Mouse (Mus musculus) limb, embryonic 14.5 days (tissue): ENCODE measurements at regions not wholly inside any gene's neighbourhood (a gene's known extent, or its start where the extent isn't known, plus 50 kb on each side); places are given as distances from the start of the nearest gene placed in this dataset.
A peak's percentile ranks its signal among the peaks of the same experiment; 100 is the strongest.

Experiments used
- ATAC-seq: fragments of 200-750 bp; cut with Nextera tagmentation; 2 replicates; pipeline ENCODE4 v1.8.0; 2017; ENCODE audit warnings: low read depth, moderate number of reproducible peaks, moderate TSS enrichment; ENCODE audit not compliant: low FRiP score
- DNase-seq: peaks from one replicate; pipeline ENCODE4 v3.0.0-alpha.2; 2015; ENCODE audit warnings: low spot score
- H3K27ac ChIP-seq: fragments of 300-500 bp; sonication (generic); replicated peaks from 2 replicates; pipeline ENCODE4 v1.5.1; 2014; ENCODE audit warnings: low read depth, mild to moderate bottlenecking, low read length, moderate library complexity, mixed read lengths
- H3K27me3 ChIP-seq: fragments of 300-500 bp; sonication (generic); 2 replicates; pipeline ENCODE4 v1.6.1; 2014; ENCODE audit warnings: low read length, mixed read lengths; ENCODE audit not compliant: control insufficient read depth, insufficient read depth
- H3K36me3 ChIP-seq: fragments of 300-500 bp; sonication (generic); 2 replicates; pipeline ENCODE4 v1.6.1; 2014; ENCODE audit warnings: mild to moderate bottlenecking, low read length, moderate library complexity, mixed read lengths; ENCODE audit not compliant: control insufficient read depth, insufficient read depth
- H3K4me1 ChIP-seq: fragments of 300-500 bp; sonication (generic); 2 replicates; pipeline ENCODE4 v1.6.1; 2014; ENCODE audit warnings: antibody characterized with exemption, low read length, mixed read lengths; ENCODE audit not compliant: control insufficient read depth, insufficient read depth
- H3K4me2 ChIP-seq: fragments of 300-500 bp; sonication (generic); replicated peaks from 2 replicates; pipeline ENCODE4 v1.6.1; 2014; ENCODE audit warnings: low read depth, mild to moderate bottlenecking, low read length, moderate library complexity; ENCODE audit not compliant: severe bottlenecking
- H3K4me3 ChIP-seq: fragments of 300-500 bp; sonication (generic); replicated peaks from 2 replicates; pipeline ENCODE4 v1.5.1; 2014; ENCODE audit warnings: low read length
- H3K9ac ChIP-seq: fragments of 300-500 bp; sonication (generic); 2 replicates; pipeline ENCODE4 v1.6.1; 2014; ENCODE audit warnings: mild to moderate bottlenecking, low read depth, low read length, moderate library complexity; ENCODE audit not compliant: severe bottlenecking
- H3K9me3 ChIP-seq: fragments of 300-500 bp; sonication (generic); 2 replicates; pipeline ENCODE4 v1.6.1; 2016; ENCODE audit warnings: low read length; ENCODE audit not compliant: control insufficient read depth
- POLR2A ChIP-seq: fragments of 200-500 bp; IDR thresholded peaks from 2 replicates; pipeline ENCODE4 v1.8.0; 2012; ENCODE audit warnings: inconsistent platforms, mild to moderate bottlenecking, moderate library complexity, borderline replicate concordance; ENCODE audit not compliant: insufficient read depth, insufficient read length; ENCODE audit errors: extremely low read depth
- WGBS: fragments of 180-500 bp; shearing (Covaris S2); extraction: QIAGEN DNeasy Blood & Tissue Kit; methylation state at CpG from one replicate; pipeline ENCODE4 v1.1.7; 2014; 5-methylcytosine and 5-hydroxymethylcytosine counted together

GRCm38 (mm10) chr10:104592009-104592603 lies 398.3 kb downstream of the Gm4340 start:
- H3K9ac ChIP-seq = no peak overlapping the region
- H3K36me3 ChIP-seq = no peaks in the 10 kb centered on the region
- H3K4me3 ChIP-seq = no peak overlapping the region
- no peaks in the 10 kb centered on the region for H3K4me1 ChIP-seq
- TF ChIP-seq POLR2A = no peak
- no peak overlapping the region for H3K4me2 ChIP-seq
- 52% methylated on average over 3 of the region's 3 CpGs for WGBS
- H3K27ac ChIP-seq = no peak overlapping the region
- no peak for DNase-seq
- 0 out of 2 replicates have a peak, but pooled peaks cover 4% of the 10 kb centered on the region for H3K9me3 ChIP-seq
- no peak for ATAC-seq
- no peaks in the 10 kb centered on the region for H3K27me3 ChIP-seq

DNA sequence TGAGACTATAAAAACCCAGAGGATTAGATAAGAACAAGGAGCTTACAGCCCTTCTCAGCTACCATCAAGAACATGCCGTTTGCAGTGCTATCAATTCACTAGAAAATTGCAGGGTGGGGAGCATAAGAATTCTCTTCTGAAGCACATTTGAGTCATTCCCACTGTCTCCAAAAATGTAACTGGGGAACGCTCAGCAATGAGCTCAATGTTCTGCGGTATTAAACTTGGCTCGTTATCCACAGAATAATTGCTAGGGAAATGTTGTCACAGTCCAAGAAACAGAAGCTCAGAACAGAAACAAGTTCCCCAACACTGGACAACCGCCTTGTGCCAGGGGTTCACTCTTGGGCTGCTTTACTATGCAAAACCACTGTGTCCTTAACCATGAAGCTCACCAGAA lies 402.1 kb downstream of the Gm4340 start:
- Histone ChIP-seq H3K27me3 (no peaks in the 10 kb centered on the region), H3K4me1 (no peaks in the 10 kb centered on the region), H3K9ac (no peak overlapping the region), H3K4me3 (no peak overlapping the region), H3K4me2 (no peak overlapping the region), H3K36me3 (no peaks in the 10 kb centered on the region), H3K9me3 (no peaks in the 10 kb centered on the region), H3K27ac (no peak overlapping the region)
- no peak for TF ChIP-seq POLR2A
- ATAC-seq (no peak), DNase-seq (no peak)
- WGBS = 75% methylated on average over 5 of the region's 5 CpGs

DNA sequence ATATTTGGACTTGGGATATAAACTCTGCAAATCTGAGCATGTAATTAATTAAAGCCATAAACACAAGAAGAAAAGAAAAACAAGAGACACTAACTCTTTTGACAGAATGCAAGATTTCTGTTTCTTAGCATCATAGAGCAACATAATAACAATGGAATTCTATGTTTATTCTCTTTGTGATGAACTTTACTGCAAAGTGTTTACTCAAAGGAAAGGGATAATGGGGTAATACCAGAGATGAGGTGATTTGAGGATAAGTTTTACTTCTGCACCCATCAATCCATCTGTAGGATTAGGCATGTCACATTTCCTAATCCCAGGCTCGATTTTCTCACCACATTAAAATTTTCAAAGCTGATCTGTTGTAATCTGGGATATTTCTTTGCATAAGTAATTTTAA lies 433.8 kb downstream of the Gm4340 start:
- Histone ChIP-seq H3K4me3 (no peak overlapping the region), H3K27me3 (no peaks in the 10 kb centered on the region), H3K9me3 (no peaks in the 10 kb centered on the region), H3K27ac (no peak overlapping the region), H3K36me3 (no peaks in the 10 kb centered on the region), H3K9ac (no peak overlapping the region), H3K4me1 (no peaks in the 10 kb centered on the region), H3K4me2 (no peak overlapping the region)
- WGBS = 48% methylated on average over 1 of the region's 1 CpGs
- DNase-seq (no peak), ATAC-seq (no peak)
- TF ChIP-seq POLR2A = no peak

- H3K4me3 ChIP-seq = no peak overlapping the region
- no peak overlapping the region for H3K9ac ChIP-seq
- DNase-seq (no peak), ATAC-seq (no peak)
- H3K27me3 ChIP-seq = no peaks in the 10 kb centered on the region
- 89% methylated on average over 8 of the region's 8 CpGs for WGBS
- H3K27ac ChIP-seq = no peak overlapping the region
- no peaks in the 10 kb centered on the region for H3K36me3 ChIP-seq
- no peak overlapping the region for H3K4me2 ChIP-seq
- no peaks in the 10 kb centered on the region for H3K9me3 ChIP-seq
- no peak for TF ChIP-seq POLR2A
- H3K4me1 ChIP-seq = no peaks in the 10 kb centered on the region
Observed at GRCm38 (mm10) chr10:104651020-104651419, 457.2 kb downstream of the Gm4340 start.

- Histone ChIP-seq H3K9ac (no peak overlapping the region), H3K27me3 (no peaks in the 10 kb centered on the region), H3K4me1 (peaks cover 8% of the 10 kb centered on the region; the same call in 1 of the 2 replicates), H3K27ac (no peak overlapping the region), H3K9me3 (no peaks in the 10 kb centered on the region), H3K36me3 (no peaks in the 10 kb centered on the region), H3K4me3 (no peak overlapping the region), H3K4me2 (no peak overlapping the region)
- ATAC-seq (no peak), DNase-seq (peak; percentile 56)
- WGBS = 19% methylated on average over 7 of the region's 7 CpGs
- TF ChIP-seq POLR2A = no peak
Observed at GRCm38 (mm10) chr10:104660298-104660697, 466.5 kb downstream of the Gm4340 start.
